Mouse (Mus musculus) layer of hippocampus, adult 2 months (tissue): Measurements from ENCODE around the gene A430078G23Rik. TPM values are rescaled to one million over a fixed set of nuclear protein-coding genes. Genes with fewer than 3 reads are reported as not detected.

Source experiments
- DNase-seq, 2 experiments: peaks; one replicate each; pipeline ENCODE4 v3.0.0; 2022; ENCODE audit warnings: low spot score in 2 of 2
- H3K27ac ChIP-seq: fragments of 200-600 bp; 2 replicates; pipeline ENCODE4 v1.8.1; 2022
- H3K4me3 ChIP-seq: fragments of 200-600 bp; 2 replicates; pipeline ENCODE4 v1.8.1; 2022; ENCODE audit warnings: mild to moderate bottlenecking
- CTCF ChIP-seq: fragments of 200-600 bp; conservative IDR thresholded peaks from 2 replicates; pipeline ENCODE4 v1.8.1; 2022; ENCODE audit warnings: antibody characterized with exemption, mild to moderate bottlenecking, moderate library complexity
- total RNA-seq, 2 experiments: library from RNA; stranded (reverse); gene quantifications; 2 replicates each; pipeline ENCODE4 v1.2.3; 2021

The A430078G23Rik gene
- total RNA-seq, 2 experiments from 2014 or later = not detected

GRCm38 (mm10) chr8:3397597-3397996, 44.4 kb downstream of the A430078G23Rik start:
- Histone ChIP-seq H3K27ac (no peak overlapping the region), H3K4me3 (no peak overlapping the region)
- no peak for TF ChIP-seq CTCF
- DNase-seq = no peak

- no peak for DNase-seq
- Histone ChIP-seq H3K27ac (no peak overlapping the region), H3K4me3 (no peak overlapping the region)
- TF ChIP-seq CTCF = no peak
Measured at GRCm38 (mm10) chr8:3400509-3400908, 47.3 kb downstream of the A430078G23Rik start.

- Histone ChIP-seq H3K27ac (no peak overlapping the region), H3K4me3 (no peak overlapping the region)
- DNase-seq = no peak
- TF ChIP-seq CTCF = no peak
Measured at GRCm38 (mm10) chr8:3407417-3407816, 54.2 kb downstream of the A430078G23Rik start.

GRCm38 (mm10) chr8:3411085-3411484, 57.9 kb downstream of the A430078G23Rik start:
- no peak overlapping the region for H3K27ac ChIP-seq
- no peak for TF ChIP-seq CTCF
- no peak for DNase-seq

GRCm38 (mm10) chr8:3411901-3412301, 58.7 kb downstream of the A430078G23Rik start:
- Histone ChIP-seq H3K4me3 (no peak overlapping the region), H3K27ac (no peak overlapping the region)
- no peak for TF ChIP-seq CTCF
- DNase-seq = no peak

More at GRCm38 (mm10) chr8:3411085-3411484, 57.9 kb downstream of the A430078G23Rik start:
- H3K4me3 ChIP-seq = no peak overlapping the region

GRCm38 (mm10) chr8:3412816-3413215, 59.6 kb downstream of the A430078G23Rik start:
- no peak for TF ChIP-seq CTCF
- DNase-seq = no peak
- H3K4me3 ChIP-seq = no peak overlapping the region
- no peak overlapping the region for H3K27ac ChIP-seq

GRCm38 (mm10) chr8:3414639-3415190, 61.5 kb downstream of the A430078G23Rik start:
- H3K4me3 ChIP-seq = no peak overlapping the region
- no peak for TF ChIP-seq CTCF

GRCm38 (mm10) chr8:3415259-3415658, 62.0 kb downstream of the A430078G23Rik start:
- Histone ChIP-seq H3K4me3 (no peak overlapping the region), H3K27ac (no peak overlapping the region)
- no peak for DNase-seq
- no peak for TF ChIP-seq CTCF

More at GRCm38 (mm10) chr8:3414639-3415190, 61.5 kb downstream of the A430078G23Rik start:
- no peak for DNase-seq
- H3K27ac ChIP-seq = no peak overlapping the region

GRCm38 (mm10) chr8:3415661-3416060, 62.4 kb downstream of the A430078G23Rik start:
- H3K27ac ChIP-seq = no peak overlapping the region
- no peak for DNase-seq
- no peak overlapping the region for H3K4me3 ChIP-seq
- no peak for TF ChIP-seq CTCF

GRCm38 (mm10) chr8:3416846-3417245, 63.6 kb downstream of the A430078G23Rik start:
- no peak overlapping the region for H3K27ac ChIP-seq
- no peak for TF ChIP-seq CTCF

GRCm38 (mm10) chr8:3417455-3417854, 64.2 kb downstream of the A430078G23Rik start:
- H3K27ac ChIP-seq = no peak overlapping the region

More at GRCm38 (mm10) chr8:3416846-3417245, 63.6 kb downstream of the A430078G23Rik start:
- DNase-seq = no peak
- no peak overlapping the region for H3K4me3 ChIP-seq

GRCm38 (mm10) chr8:3418101-3418500, 64.9 kb downstream of the A430078G23Rik start:
- H3K4me3 ChIP-seq = no peak overlapping the region
- H3K27ac ChIP-seq = no peak overlapping the region
- no peak for DNase-seq
- no peak for TF ChIP-seq CTCF

More at GRCm38 (mm10) chr8:3417455-3417854, 64.2 kb downstream of the A430078G23Rik start:
- no peak for TF ChIP-seq CTCF
- H3K4me3 ChIP-seq = no peak overlapping the region
- no peak for DNase-seq

GRCm38 (mm10) chr8:3420105-3420706, 67.0 kb downstream of the A430078G23Rik start:
- no peak for TF ChIP-seq CTCF
- H3K27ac ChIP-seq = no peak overlapping the region
- H3K4me3 ChIP-seq = no peak overlapping the region
- no peak for DNase-seq

- no peak overlapping the region for H3K27ac ChIP-seq
- no peak for TF ChIP-seq CTCF
- no peak overlapping the region for H3K4me3 ChIP-seq
- DNase-seq = no peak
Measured at GRCm38 (mm10) chr8:3421507-3421906, 68.3 kb downstream of the A430078G23Rik start.
